In the genomic region with DNA sequence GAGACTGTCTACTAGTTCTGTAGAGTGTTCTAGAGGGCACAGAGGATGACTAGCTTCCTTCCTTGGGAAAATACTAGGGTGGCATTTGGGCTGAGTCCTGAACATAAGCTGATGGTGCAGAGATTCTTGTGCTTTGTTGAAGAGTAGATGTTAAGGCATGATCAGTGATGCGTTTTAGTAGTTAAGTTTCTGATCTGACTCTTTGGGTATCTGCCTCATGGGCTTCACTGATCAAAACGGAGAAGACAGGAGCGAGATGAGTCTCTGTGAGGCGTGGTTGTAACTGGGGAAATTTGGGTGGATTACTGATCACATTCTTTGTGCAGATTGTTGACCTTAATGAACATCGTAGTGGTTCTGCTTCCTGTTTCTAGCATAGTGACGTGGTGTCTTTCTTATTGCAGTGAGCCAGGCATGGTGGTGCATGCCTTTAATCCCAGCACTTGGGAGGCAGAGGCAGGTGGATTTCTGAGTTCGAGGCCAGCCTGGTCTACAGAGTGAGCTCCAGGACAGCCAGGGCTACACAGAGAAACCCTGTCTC, we compare ENCODE assay signal across 17 mouse cellular contexts.
"Had no signal": no experiment of that assay in that cellular context is flagged by ENCODE, and none has a peak within 500 bp of the region (broad histone marks: within the 10 kb centered on the region; RNA-seq: fewer than 3 reads in every experiment).

No protein-coding gene starts in this region.

- ATAC-seq: midbrain, embryonic 15.5 days had no signal

- H3K27ac ChIP-seq: limb, embryonic 10.5 days; limb, embryonic 13.5 days; liver, embryonic 13.5 days; midbrain, embryonic 12.5 days; midbrain, embryonic 15.5 days; neural tube, embryonic 13.5 days; stomach, embryonic 15.5 days had no signal

- DNase-seq: kidney, adult 18-20 months; kidney, adult 9 months; kidney, postnatal 14 days; kidney, postnatal 4 days; liver; liver, embryonic 13.5 days; lung, adult 2 months; lung, postnatal 14 days; lung, postnatal 4 days; retina, postnatal 1 day; thymus, postnatal 25 days had no signal

- H3K4me3 ChIP-seq: limb, embryonic 10.5 days; limb, embryonic 13.5 days; liver, embryonic 13.5 days; midbrain, embryonic 12.5 days; midbrain, embryonic 15.5 days; neural tube, embryonic 13.5 days; stomach, embryonic 15.5 days had no signal
